Mouse (Mus musculus) A20 (cell line): ENCODE results near the gene Gm30083.

ENCODE experiments used
- DNase-seq: peaks from one replicate; pipeline ENCODE4 v3.0.0-alpha.2; 2011; ENCODE audit warnings: low read depth, low spot score

Gene Gm30083

GRCm38 (mm10) chr14:33959341-33959740 is 55.6 kb downstream of the Gm30083 start:
- peak; percentile 36 for DNase-seq

- no peak for DNase-seq
These were observed 56.1 kb downstream of the Gm30083 start for GRCm38 (mm10) chr14:33958841-33959240.

GRCm38 (mm10) chr14:33958186-33958585 is 56.8 kb downstream of the Gm30083 start:
- DNase-seq, result no peak

GRCm38 (mm10) chr14:33956055-33956454 is 58.9 kb downstream of the Gm30083 start:
- DNase-seq, result peak; percentile 34

- DNase-seq, result no peak
These were observed 61.2 kb downstream of the Gm30083 start, which contains the start of gene Rbp3 for GRCm38 (mm10) chr14:33953761-33954160. Rbp3 (plus strand) TSS chr14:33954003.

GRCm38 (mm10) chr14:33952233-33952981 is 62.6 kb downstream of the Gm30083 start:
- peak; percentile 35 for DNase-seq

- DNase-seq, result no peak
These were observed 68.9 kb downstream of the Gm30083 start for GRCm38 (mm10) chr14:33946125-33946524.

GRCm38 (mm10) chr14:33942222-33942621 is 72.8 kb downstream of the Gm30083 start:
- no peak for DNase-seq

GRCm38 (mm10) chr14:33940739-33941138 is 74.2 kb downstream of the Gm30083 start, which contains the start of gene Gdf2:
Gdf2 (plus strand) TSS chr14:33941039.
- DNase-seq, result no peak

GRCm38 (mm10) chr14:33939117-33939516 is 75.9 kb downstream of the Gm30083 start:
- DNase-seq, result peak; percentile 81
